Mouse (Mus musculus) heart, postnatal 0 days (tissue): ENCODE results near the gene Thop1. TPM values are rescaled to one million over a fixed set of nuclear protein-coding genes. Genes with fewer than 3 reads are reported as not detected.
A peak's percentile ranks its signal among the peaks of the same experiment; 100 is the strongest.
"Not testable (repeated sequence)": the region's sequence is repeated elsewhere in the genome, so short reads cannot be mapped to it uniquely, and the experiment has no call there.

ENCODE experiments used
- ATAC-seq: fragments of 200-750 bp; cut with Nextera tagmentation; 2 replicates; pipeline ENCODE4 v1.8.0; 2017; ENCODE audit warnings: low read depth, moderate number of reproducible peaks, moderate library complexity; ENCODE audit not compliant: insufficient read depth
- DNase-seq: peaks from one replicate; pipeline ENCODE4 v3.0.0-alpha.2; 2016; ENCODE audit warnings: low spot score
- H3K27ac ChIP-seq: fragments of 300-500 bp; sonication (generic); 2 replicates; pipeline ENCODE4 v1.5.1; 2014; ENCODE audit warnings: low read depth, mild to moderate bottlenecking
- H3K27me3 ChIP-seq: fragments of 300-500 bp; sonication (generic); 2 replicates; pipeline ENCODE4 v1.6.1; 2014; ENCODE audit warnings: low read length, mixed read lengths; ENCODE audit not compliant: control insufficient read depth, insufficient read depth
- H3K36me3 ChIP-seq: fragments of 300-500 bp; sonication (generic); replicated peaks from 2 replicates; pipeline ENCODE4 v1.6.1; 2014; ENCODE audit warnings: low read length, mixed read lengths; ENCODE audit not compliant: control insufficient read depth, insufficient read depth
- H3K4me1 ChIP-seq: fragments of 300-500 bp; sonication (generic); 2 replicates; pipeline ENCODE4 v1.6.1; 2014; ENCODE audit warnings: antibody characterized with exemption; ENCODE audit not compliant: control insufficient read depth, insufficient read depth
- H3K4me2 ChIP-seq: fragments of 300-500 bp; sonication (generic); 2 replicates; pipeline ENCODE4 v1.6.1; 2014; ENCODE audit warnings: low read depth, mild to moderate bottlenecking, low read length, moderate library complexity
- H3K4me3 ChIP-seq: fragments of 300-500 bp; sonication (generic); 2 replicates; pipeline ENCODE4 v1.5.1; 2014; ENCODE audit warnings: low read depth, low read length
- H3K9ac ChIP-seq: fragments of 300-500 bp; sonication (generic); replicated peaks from 2 replicates; pipeline ENCODE4 v1.6.1; 2014; ENCODE audit warnings: low read depth, low read length, mixed read lengths
- H3K9me3 ChIP-seq: fragments of 300-500 bp; sonication (generic); replicated peaks from 2 replicates; pipeline ENCODE4 v1.6.1; 2016; ENCODE audit warnings: low read length; ENCODE audit not compliant: control insufficient read depth
- CTCF ChIP-seq: IDR thresholded peaks from 2 replicates; pipeline ENCODE4 v1.5.1; 2016; ENCODE audit warnings: antibody characterized with exemption, control low read depth, low read depth
- EP300 ChIP-seq: IDR thresholded peaks from 2 replicates; pipeline ENCODE4 v1.6.1; 2016; ENCODE audit warnings: antibody characterized with exemption, low read depth
- WGBS: fragments of 180-500 bp; shearing (Covaris S2); extraction: QIAGEN DNeasy Blood & Tissue Kit; methylation state at CpG from one replicate; pipeline ENCODE4 v1.1.7; 2014; 5-methylcytosine and 5-hydroxymethylcytosine counted together
- polyA plus RNA-seq: library from polyadenylated mRNA; unstranded; fragments of >200 nt; fragmentation: Nextera tagmentation; extraction: Ambion mirVana; gene quantifications from 2 replicates; pipeline ENCODE4 v1.2.1, GENCODE M21; 2015
- total RNA-seq: library from RNA; depleted of rRNA; stranded (reverse); fragments of >200 nt; gene quantifications from 2 replicates; pipeline ENCODE4 v1.2.3, GENCODE M21; 2014; ENCODE audit warnings: low replicate concordance

Thop1 gene
- total and polyA plus RNA-seq, 2 experiments from 2014 or later: 15.1 to 31.2 TPM

GRCm38 (mm10) chr10:81050645-81051044, 19.2 kb upstream of the Thop1 start:
- WGBS: 94% methylated on average over 4 of the region's 4 CpGs
- H3K9me3 ChIP-seq: no peaks in the 10 kb centered on the region
- TF ChIP-seq EP300 (no peak), CTCF (0 out of 2 replicates have a peak, but pooled peaks have one; percentile 4)
- ATAC-seq (no peak), DNase-seq (no peak)
- H3K4me1 ChIP-seq: no peaks in the 10 kb centered on the region
- H3K4me3 ChIP-seq: no peak overlapping the region
- no peak overlapping the region for H3K4me2 ChIP-seq
- H3K36me3 ChIP-seq: peaks cover 65% of the 10 kb centered on the region
- no peak overlapping the region for H3K9ac ChIP-seq
- no peaks in the 10 kb centered on the region for H3K27me3 ChIP-seq
- no peak overlapping the region for H3K27ac ChIP-seq

GRCm38 (mm10) chr10:81051133-81051532, 18.7 kb upstream of the Thop1 start:
- no peak overlapping the region for H3K9ac ChIP-seq
- ATAC-seq: no peak
- no peak for DNase-seq
- H3K36me3 ChIP-seq: peaks cover 60% of the 10 kb centered on the region
- 79% methylated on average over 6 of the region's 6 CpGs for WGBS
- no peak overlapping the region for H3K4me2 ChIP-seq
- H3K4me1 ChIP-seq: no peaks in the 10 kb centered on the region
- no peaks in the 10 kb centered on the region for H3K9me3 ChIP-seq
- no peaks in the 10 kb centered on the region for H3K27me3 ChIP-seq
- TF ChIP-seq EP300 (no peak), CTCF (no peak)
- no peak overlapping the region for H3K27ac ChIP-seq
- H3K4me3 ChIP-seq: no peak overlapping the region

- H3K4me3 ChIP-seq: no peak overlapping the region
- WGBS: 83% methylated on average over 5 of the region's 5 CpGs
- no peaks in the 10 kb centered on the region for H3K9me3 ChIP-seq
- H3K36me3 ChIP-seq: peaks cover 45% of the 10 kb centered on the region
- no peak for TF ChIP-seq CTCF
- H3K27me3 ChIP-seq: no peaks in the 10 kb centered on the region
- H3K4me2 ChIP-seq: no peak overlapping the region
- no peak overlapping the region for H3K27ac ChIP-seq
- H3K9ac ChIP-seq: no peak overlapping the region
- no peak for ATAC-seq
- DNase-seq: no peak
- H3K4me1 ChIP-seq: peaks cover 6% of the 10 kb centered on the region
Measured at GRCm38 (mm10) chr10:81052577-81052976, 17.3 kb upstream of the Thop1 start.

- ATAC-seq (no peak), DNase-seq (no peak)
- 81% methylated on average over 6 of the region's 6 CpGs for WGBS
- Histone ChIP-seq H3K27me3 (no peaks in the 10 kb centered on the region), H3K9ac (no peak overlapping the region), H3K36me3 (peaks cover 20% of the 10 kb centered on the region), H3K4me1 (peaks cover 16% of the 10 kb centered on the region), H3K4me3 (no peak overlapping the region), H3K4me2 (no peak overlapping the region), H3K27ac (no peak overlapping the region), H3K9me3 (no peaks in the 10 kb centered on the region)
- TF ChIP-seq EP300: no peak
- no peak for TF ChIP-seq CTCF
Measured at GRCm38 (mm10) chr10:81055169-81055568, 14.7 kb upstream of the Thop1 start.

- not testable (repeated sequence) for H3K9ac ChIP-seq, H3K4me3 ChIP-seq
- WGBS: 72% methylated on average over 11 of the region's 11 CpGs
Measured at GRCm38 (mm10) chr10:81055802-81056340, 14.0 kb upstream of the Thop1 start.

GRCm38 (mm10) chr10:81057406-81058130, 12.3 kb upstream of the Thop1 start:
- H3K4me2 ChIP-seq: no peak overlapping the region
- no peaks in the 10 kb centered on the region for H3K27me3 ChIP-seq
- DNase-seq (no peak), ATAC-seq (no peak)
- H3K4me1 ChIP-seq: peaks cover 16% of the 10 kb centered on the region
- H3K9ac ChIP-seq: no peak overlapping the region
- no peaks in the 10 kb centered on the region for H3K36me3 ChIP-seq
- TF ChIP-seq EP300: no peak
- no peak for TF ChIP-seq CTCF
- H3K27ac ChIP-seq: no peak overlapping the region
- H3K4me3 ChIP-seq: no peak overlapping the region
- WGBS: 85% methylated on average over 23 of the region's 23 CpGs
- no peaks in the 10 kb centered on the region for H3K9me3 ChIP-seq

More at GRCm38 (mm10) chr10:81055802-81056340, 14.0 kb upstream of the Thop1 start:
- peaks cover 13% of the 10 kb centered on the region for H3K36me3 ChIP-seq
- not testable (repeated sequence) for H3K27me3 ChIP-seq, ATAC-seq, H3K27ac ChIP-seq, H3K9me3 ChIP-seq, H3K4me2 ChIP-seq, DNase-seq
- H3K4me1 ChIP-seq: peaks cover 16% of the 10 kb centered on the region
